ENCODE assay signal across 27 mouse cellular contexts in genomic region chr7:35381861-35382260, GRCm38 (mm10). TPM values are rescaled to one million over a fixed set of nuclear protein-coding genes. Genes with fewer than 3 reads are reported as not detected.
DNase-seq lines count a peak whose midpoint lies in the region; ATAC-seq and TF ChIP-seq lines count a peak whose summit lies in the region.
"Had no signal": no experiment of that assay in that cellular context is flagged by ENCODE, and none has a peak within 500 bp of the region (broad histone marks: within the 10 kb centered on the region; RNA-seq: fewer than 3 reads in every experiment).

No protein-coding gene starts in this region.

- WGBS in thymus, adult 2 months = 95% methylated on average over 16 of the region's 16 CpGs
- WGBS in liver, embryonic 14.5 days (ENCODE audit: insufficient replicate concordance) = 58% methylated on average over 15 of the region's 16 CpGs

- H3K36me3 ChIP-seq in thymus, adult 2 months (ENCODE audit: control insufficient read depth, insufficient read depth, low read length) = no peaks in the 10 kb centered on the region
- no peaks in the 10 kb centered on the region for H3K36me3 ChIP-seq in liver, embryonic 14.5 days (replicated peaks; ENCODE audit: control insufficient read depth, insufficient read depth, low read depth)
- H3K36me3 ChIP-seq: embryonic facial prominence, embryonic 13.5 days; limb, embryonic 12.5 days had no signal

- ATAC-seq in liver, embryonic 14.5 days (ENCODE audit: insufficient read depth) = 0 out of 2 replicates have a peak, but pooled peaks have one; percentile 5
- ATAC-seq: forebrain, embryonic 14.5 days; hindbrain, postnatal 0 days; lung, postnatal 0 days had no signal

- no peak for TF ChIP-seq CTCF in thymus, adult 2 months (IDR thresholded peaks at IDR 0.05; ENCODE audit: borderline replicate concordance, control insufficient read depth, extremely low read depth, insufficient read depth, low read length, poor library complexity)
- TF ChIP-seq CTCF in liver, embryonic 14.5 days (IDR thresholded peaks at IDR 0.05; ENCODE audit: low read depth) = no peak

- H3K4me1 ChIP-seq in thymus, adult 2 months (replicated peaks; ENCODE audit: control insufficient read depth, insufficient read depth, low read length) = 0 out of 2 replicates have a peak, but pooled peaks cover 2% of the 10 kb centered on the region
- H3K4me1 ChIP-seq in liver, embryonic 14.5 days (replicated peaks; ENCODE audit: control insufficient read depth in 2 of 2, insufficient read depth in 2 of 2, low read length in 1 of 2) = no peaks in the 10 kb centered on the region

- no peak overlapping the region for H3K27ac ChIP-seq in thymus, adult 2 months (ENCODE audit: control insufficient read depth, insufficient read depth, low read length)
- H3K27ac ChIP-seq in liver, embryonic 14.5 days = no peak overlapping the region
- H3K27ac ChIP-seq: embryonic facial prominence, embryonic 13.5 days; hindbrain, postnatal 0 days; layer of hippocampus, adult 2 months; limb, embryonic 12.5 days; liver, embryonic 15.5 days had no signal

- no peak for TF ChIP-seq POLR2A in thymus, adult 2 months (IDR thresholded peaks at IDR 0.05; ENCODE audit: control insufficient read depth, extremely low read depth, insufficient read depth, low read length, poor library complexity)

- no peaks in the 10 kb centered on the region for H3K27me3 ChIP-seq in thymus, adult 2 months (ENCODE audit: control insufficient read depth, insufficient read depth, low read length)
- H3K27me3 ChIP-seq in liver, embryonic 14.5 days (ENCODE audit: control insufficient read depth, insufficient read depth, low read length) = no peaks in the 10 kb centered on the region
- H3K27me3 ChIP-seq: embryonic facial prominence, embryonic 13.5 days; limb, embryonic 12.5 days; liver, embryonic 15.5 days had no signal

- no peaks in the 10 kb centered on the region for H3K9me3 ChIP-seq in liver, embryonic 14.5 days (ENCODE audit: control insufficient read depth, low read length)
- H3K9me3 ChIP-seq: embryonic facial prominence, embryonic 13.5 days; liver, embryonic 15.5 days had no signal

- no peak overlapping the region for H3K4me3 ChIP-seq in thymus, adult 2 months (ENCODE audit: control insufficient read depth, insufficient read depth, low read length)
- H3K4me3 ChIP-seq in liver, embryonic 14.5 days (ENCODE audit: insufficient read depth in 1 of 2, low read depth in 2 of 2, low read length in 2 of 2) = no peak overlapping the region
- H3K4me3 ChIP-seq: embryonic facial prominence, embryonic 13.5 days; erythroblast, embryonic 14.5 days; layer of hippocampus, adult 2 months; limb, embryonic 12.5 days; liver, embryonic 15.5 days had no signal

- TF ChIP-seq EP300 in liver, embryonic 14.5 days (IDR thresholded peaks at IDR 0.05; ENCODE audit: low read depth) = no peak

- peak; percentile 26 for DNase-seq in thymus, postnatal 4 days
- no peak for DNase-seq in thymus, adult 2 months
- DNase-seq in ZHBTc4 (ENCODE audit: low read depth, low spot score) = peak; percentile 79
- DNase-seq in liver, embryonic 14.5 days (ENCODE audit: low read depth in 3 of 3, low spot score in 3 of 3) = no peak
- DNase-seq in right cerebral cortex, postnatal 4 days = no peak
- no peak for DNase-seq in left cerebral cortex, adult 11 months (ENCODE audit: low spot score)
- no peak for DNase-seq in kidney, adult 9 months
- DNase-seq: adrenal gland, adult 8-10 months; cerebellum, adult 18-20 months; cerebellum, postnatal 14 days; gastrocnemius, postnatal 10 days; heart, adult 11 months; kidney, adult 18-20 months; kidney, postnatal 25 days; layer of hippocampus, postnatal 36 days; midbrain, embryonic 14.5 days; spleen, adult 18-20 months; thymus, postnatal 14 days had no signal

- H3K4me2 ChIP-seq in liver, embryonic 14.5 days (ENCODE audit: low read depth) = no peak overlapping the region
- H3K4me2 ChIP-seq: embryonic facial prominence, embryonic 13.5 days; heart, embryonic 11.5 days; limb, embryonic 12.5 days; liver, embryonic 15.5 days had no signal

- H3K9ac ChIP-seq in liver, embryonic 14.5 days (replicated peaks) = no peak overlapping the region
- H3K9ac ChIP-seq: embryonic facial prominence, embryonic 13.5 days; limb, embryonic 12.5 days; liver, embryonic 15.5 days had no signal

RNA-seq across cellular contexts. Expression of gene Faap24, which starts 14.8 kb away (rescaled TPM):
- polyA plus RNA-seq in thymus, adult 2 months (2012; rRNA removed) = 8.3 and 8.8 TPM in 2 replicates
- 6.6 and 8.1 TPM in 2 replicates for polyA plus RNA-seq in liver, embryonic 14.5 days (2012; rRNA removed)
- polyA plus RNA-seq in liver, embryonic 14.5 days (2014; fragmentation: Nextera tagmentation; extraction: Ambion mirVana) = 19.1 and 19.9 TPM in 2 replicates

RNA-seq across cellular contexts. Expression of gene Cep89, which starts 15.0 kb away (rescaled TPM):
- 17.9 and 21.2 TPM in 2 replicates for polyA plus RNA-seq in thymus, adult 2 months (2012; rRNA removed)
- polyA plus RNA-seq in liver, embryonic 14.5 days (2012; rRNA removed) = 6.2 and 11.6 TPM in 2 replicates
- polyA plus RNA-seq in liver, embryonic 14.5 days (2014; fragmentation: Nextera tagmentation; extraction: Ambion mirVana) = 14.5 and 14.7 TPM in 2 replicates

RNA-seq across cellular contexts. Expression of gene Rhpn2, which starts 47.9 kb away (rescaled TPM):
- 0.71 and 1.3 TPM in 2 replicates for polyA plus RNA-seq in thymus, adult 2 months (2012; rRNA removed)
- polyA plus RNA-seq in liver, embryonic 14.5 days (2012; rRNA removed) = 2.7 and 3.0 TPM in 2 replicates
- polyA plus RNA-seq in liver, embryonic 14.5 days (2014; fragmentation: Nextera tagmentation; extraction: Ambion mirVana) = 2.8 and 4.1 TPM in 2 replicates

Comparison
In these comparisons a context has a peak if more than half of its experiments do, and no peak if none do; other contexts are left out.
1. DNase-seq: peak in thymus, postnatal 4 days (single experiment) and ZHBTc4 (single experiment); none in thymus, adult 2 months (single experiment), liver, embryonic 14.5 days (0 of 3), right cerebral cortex, postnatal 4 days (single experiment), left cerebral cortex, adult 11 months (single experiment) and kidney, adult 9 months (single experiment).